Mouse (Mus musculus): Measurements from ENCODE around the gene Cldn1.

DNA sequence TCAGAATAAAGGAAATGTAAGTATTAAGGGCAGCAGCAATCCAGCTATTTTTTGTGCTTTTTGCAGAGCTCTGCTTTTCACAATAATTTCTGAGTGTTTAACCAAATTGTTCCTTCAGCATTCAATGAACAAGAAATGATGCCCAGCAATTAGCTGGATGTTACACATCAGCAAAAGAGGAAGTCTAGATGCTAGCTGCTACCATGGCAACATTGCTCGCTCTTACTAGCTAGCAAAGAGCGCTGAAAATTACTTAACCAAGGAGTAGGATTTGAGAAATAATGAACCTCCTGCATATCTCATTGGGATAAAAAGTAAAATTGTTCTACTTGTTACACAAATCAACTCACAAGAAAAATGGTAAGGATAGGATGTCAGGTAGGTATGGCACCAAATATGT is 62.2 kb downstream of the Cldn1 start:
- TF ChIP-seq CTCF (conservative IDR thresholded peaks at IDR 0.05; ENCODE audit: insufficient read depth, insufficient read length, low read depth, low read length), result no peak
- TF ChIP-seq POLR2A (IDR thresholded peaks at IDR 0.05; ENCODE audit: low read depth, low read length), result no peak

Measured in kidney, adult 2 months (tissue).